Mouse (Mus musculus) limb, embryonic 12.5 days (tissue): ENCODE results near the gene Rasa4. TPM values are rescaled to one million over a fixed set of nuclear protein-coding genes. Genes with fewer than 3 reads are reported as not detected.
"Not testable (repeated sequence)": the region's sequence is repeated elsewhere in the genome, so short reads cannot be mapped to it uniquely, and the experiment has no call there.

Experiments
- ATAC-seq: fragments of 200-750 bp; cut with Nextera tagmentation; 2 replicates; pipeline ENCODE4 v1.8.0; 2017; ENCODE audit warnings: low read depth, moderate TSS enrichment; ENCODE audit not compliant: insufficient number of reproducible peaks, insufficient read depth, low FRiP score, low TSS enrichment
- H3K27ac ChIP-seq: fragments of 300-500 bp; sonication (generic); 2 replicates; pipeline ENCODE4 v1.5.1; 2016; ENCODE audit warnings: mild to moderate bottlenecking, moderate library complexity
- H3K27me3 ChIP-seq: fragments of 300-500 bp; sonication (generic); 2 replicates; pipeline ENCODE4 v1.6.1; 2016; ENCODE audit warnings: mild to moderate bottlenecking, moderate library complexity
- H3K36me3 ChIP-seq: fragments of 300-500 bp; sonication (generic); 2 replicates; pipeline ENCODE4 v1.6.1; 2016; ENCODE audit warnings: mild to moderate bottlenecking, moderate library complexity
- H3K4me1 ChIP-seq: fragments of 300-500 bp; sonication (generic); replicated peaks from 2 replicates; pipeline ENCODE4 v1.6.1; 2016
- H3K4me2 ChIP-seq: fragments of 300-500 bp; sonication (generic); 2 replicates; pipeline ENCODE4 v1.6.1; 2016; ENCODE audit warnings: mild to moderate bottlenecking, moderate library complexity
- H3K4me3 ChIP-seq: fragments of 300-500 bp; sonication (generic); replicated peaks from 2 replicates; pipeline ENCODE4 v1.5.1; 2016; ENCODE audit warnings: mild to moderate bottlenecking
- H3K9ac ChIP-seq: fragments of 300-500 bp; sonication (generic); replicated peaks from 2 replicates; pipeline ENCODE4 v1.6.1; 2016; ENCODE audit warnings: mild to moderate bottlenecking, moderate library complexity
- H3K9me3 ChIP-seq: fragments of 300-500 bp; sonication (generic); 2 replicates; pipeline ENCODE4 v1.6.1; 2016; ENCODE audit warnings: mild to moderate bottlenecking, moderate library complexity
- WGBS: fragments of 180-500 bp; shearing (Covaris S2); methylation state at CpG from one replicate; pipeline ENCODE4 v1.1.7; 2016; 5-methylcytosine and 5-hydroxymethylcytosine counted together
- polyA plus RNA-seq: library from polyadenylated mRNA; unstranded; fragments of >200 nt; fragmentation: Nextera tagmentation; extraction: Ambion mirVana; gene quantifications from 2 replicates; pipeline ENCODE4 v1.2.1, GENCODE M21; 2016

Rasa4 gene
- polyA plus RNA-seq, 1 experiment from 2014 or later, result 9.2 TPM

GRCm38 (mm10) chr5:136048541-136048940 lies 35.2 kb upstream of the Rasa4 start:
- H3K36me3 ChIP-seq, H3K27ac ChIP-seq, H3K27me3 ChIP-seq, H3K9me3 ChIP-seq, H3K4me3 ChIP-seq, H3K4me2 ChIP-seq, ATAC-seq, H3K9ac ChIP-seq: not testable (repeated sequence)
- H3K4me1 ChIP-seq, result peaks cover 16% of the 10 kb centered on the region

- Histone ChIP-seq H3K4me2 (no peak overlapping the region), H3K36me3 (no peaks in the 10 kb centered on the region), H3K27ac (no peak overlapping the region), H3K9me3 (no peaks in the 10 kb centered on the region), H3K9ac (no peak overlapping the region), H3K27me3 (no peaks in the 10 kb centered on the region), H3K4me1 (peaks cover 16% of the 10 kb centered on the region), H3K4me3 (no peak overlapping the region)
- ATAC-seq, result no peak
- WGBS, result 65% methylated on average over 6 of the region's 6 CpGs
Observed at GRCm38 (mm10) chr5:136049926-136050325, 33.8 kb upstream of the Rasa4 start.

- H3K9ac ChIP-seq, result 0 out of 2 replicates have a peak overlapping the region, but pooled peaks have one; percentile 34
- H3K27ac ChIP-seq, result peak overlapping the region; percentile 67
- peak overlapping the region; percentile 13; the same call in 1 of the 2 replicates for H3K4me2 ChIP-seq
- peak; percentile 63; the same call in 1 of the 2 replicates for ATAC-seq
- H3K27me3 ChIP-seq, result no peaks in the 10 kb centered on the region
- H3K4me1 ChIP-seq, result peaks cover 12% of the 10 kb centered on the region
- no peaks in the 10 kb centered on the region for H3K36me3 ChIP-seq
- no peak overlapping the region for H3K4me3 ChIP-seq
- no peaks in the 10 kb centered on the region for H3K9me3 ChIP-seq
- 20% methylated on average over 10 of the region's 10 CpGs for WGBS
Observed at GRCm38 (mm10) chr5:136051231-136052085, 32.3 kb upstream of the Rasa4 start.

GRCm38 (mm10) chr5:136052861-136053655 lies 30.7 kb upstream of the Rasa4 start:
- Histone ChIP-seq H3K4me1 (peaks cover 11% of the 10 kb centered on the region), H3K9ac (no peak overlapping the region), H3K36me3 (no peaks in the 10 kb centered on the region), H3K27me3 (peaks cover under 1% of the 10 kb centered on the region; the same call in 1 of the 2 replicates), H3K27ac (no peak overlapping the region), H3K9me3 (no peaks in the 10 kb centered on the region), H3K4me3 (no peak overlapping the region), H3K4me2 (no peak overlapping the region)
- 68% methylated on average over 8 of the region's 8 CpGs for WGBS
- ATAC-seq, result no peak

GRCm38 (mm10) chr5:136054301-136055077 lies 29.2 kb upstream of the Rasa4 start, which contains the start of gene Upk3bl:
Upk3bl (plus strand) TSS chr5:136054492.
- Histone ChIP-seq H3K4me1 (peaks cover 11% of the 10 kb centered on the region), H3K4me2 (no peak within 1 kb of the TSS), H3K9ac (no peak within 1 kb of the TSS), H3K27me3 (peaks cover 10% of the 10 kb centered on the region; the same call in 1 of the 2 replicates), H3K9me3 (no peaks in the 10 kb centered on the region), H3K4me3 (no peak within 1 kb of the TSS), H3K36me3 (no peaks in the 10 kb centered on the region), H3K27ac (no peak within 1 kb of the TSS)
- WGBS, result 91% methylated on average over 11 of the region's 11 CpGs
- no peak for ATAC-seq

- no peak overlapping the region for H3K27ac ChIP-seq
- peaks cover 22% of the 10 kb centered on the region for H3K27me3 ChIP-seq
- H3K4me3 ChIP-seq, result no peak overlapping the region
- H3K9me3 ChIP-seq, result no peaks in the 10 kb centered on the region
- H3K9ac ChIP-seq, result no peak overlapping the region
- H3K4me1 ChIP-seq, result peaks cover 11% of the 10 kb centered on the region
- no peak overlapping the region for H3K4me2 ChIP-seq
- H3K36me3 ChIP-seq, result no peaks in the 10 kb centered on the region
- no peak for ATAC-seq
- 41% methylated on average over 4 of the region's 4 CpGs for WGBS
Observed at GRCm38 (mm10) chr5:136056062-136056461, 27.7 kb upstream of the Rasa4 start.

GRCm38 (mm10) chr5:136057085-136057484 lies 26.6 kb upstream of the Rasa4 start:
- Histone ChIP-seq H3K27me3 (peaks cover 26% of the 10 kb centered on the region), H3K9ac (no peak overlapping the region), H3K27ac (no peak overlapping the region), H3K4me2 (no peak overlapping the region), H3K36me3 (no peaks in the 10 kb centered on the region), H3K4me1 (peaks cover under 1% of the 10 kb centered on the region; the same call in 1 of the 2 replicates), H3K4me3 (no peak overlapping the region), H3K9me3 (no peaks in the 10 kb centered on the region)
- WGBS, result 28% methylated on average over 8 of the region's 8 CpGs
- peak; percentile 41; the same call in 1 of the 2 replicates for ATAC-seq

- no peak for ATAC-seq
- 13% methylated on average over 12 of the region's 12 CpGs for WGBS
- Histone ChIP-seq H3K27ac (no peak overlapping the region), H3K4me1 (no peaks in the 10 kb centered on the region; the same call in 1 of the 2 replicates), H3K9ac (no peak overlapping the region), H3K4me3 (no peak overlapping the region), H3K9me3 (peaks cover 4% of the 10 kb centered on the region; the same call in 1 of the 2 replicates), H3K27me3 (peaks cover 26% of the 10 kb centered on the region), H3K4me2 (no peak overlapping the region), H3K36me3 (no peaks in the 10 kb centered on the region)
Observed at GRCm38 (mm10) chr5:136061567-136061966, 22.1 kb upstream of the Rasa4 start.

GRCm38 (mm10) chr5:136063920-136064319 lies 19.8 kb upstream of the Rasa4 start:
- Histone ChIP-seq H3K4me2 (no peak overlapping the region), H3K9ac (no peak overlapping the region), H3K27ac (no peak overlapping the region), H3K4me3 (no peak overlapping the region), H3K4me1 (no peaks in the 10 kb centered on the region), H3K27me3 (peaks cover 23% of the 10 kb centered on the region), H3K9me3 (peaks cover 4% of the 10 kb centered on the region; the same call in 1 of the 2 replicates), H3K36me3 (no peaks in the 10 kb centered on the region)
- WGBS, result 89% methylated on average over 10 of the region's 10 CpGs
- no peak for ATAC-seq

GRCm38 (mm10) chr5:136066404-136067148 lies 17.1 kb upstream of the Rasa4 start:
- H3K27ac ChIP-seq, H3K36me3 ChIP-seq, H3K4me3 ChIP-seq, H3K9ac ChIP-seq, H3K4me2 ChIP-seq, H3K27me3 ChIP-seq, ATAC-seq, H3K9me3 ChIP-seq, H3K4me1 ChIP-seq: not testable (repeated sequence)
- 74% methylated on average over 11 of the region's 11 CpGs for WGBS
